Mouse (Mus musculus) neural tube, embryonic 11.5 days (tissue): ENCODE data around the gene Grin3a. TPM values are rescaled to one million over a fixed set of nuclear protein-coding genes. Genes with fewer than 3 reads are reported as not detected.

Experiments used
- ATAC-seq: fragments of 200-750 bp; cut with Nextera tagmentation; 2 replicates; pipeline ENCODE4 v1.8.0; 2017; ENCODE audit warnings: moderate number of reproducible peaks, mild to moderate bottlenecking, moderate TSS enrichment, moderate library complexity; ENCODE audit not compliant: insufficient read depth, low FRiP score, low TSS enrichment
- DNase-seq: peaks from one replicate; pipeline ENCODE4 v3.0.0-alpha.2; 2015; ENCODE audit warnings: low spot score
- H3K27ac ChIP-seq: fragments of 300-500 bp; sonication (generic); 2 replicates; pipeline ENCODE4 v1.5.1; 2014; ENCODE audit warnings: low read depth, mild to moderate bottlenecking, low read length
- H3K27me3 ChIP-seq: fragments of 300-500 bp; sonication (generic); 2 replicates; pipeline ENCODE4 v1.6.1; 2014; ENCODE audit warnings: mild to moderate bottlenecking, low read length, mixed read lengths; ENCODE audit not compliant: control insufficient read depth, insufficient read depth
- H3K36me3 ChIP-seq: fragments of 300-500 bp; sonication (generic); 2 replicates; pipeline ENCODE4 v1.6.1; 2014; ENCODE audit warnings: mild to moderate bottlenecking, low read length, moderate library complexity, mixed read lengths; ENCODE audit not compliant: control insufficient read depth, insufficient read depth
- H3K4me1 ChIP-seq: fragments of 300-500 bp; sonication (generic); 2 replicates; pipeline ENCODE4 v1.6.1; 2014; ENCODE audit warnings: low read length, mixed read lengths; ENCODE audit not compliant: control insufficient read depth, insufficient read depth
- H3K4me2 ChIP-seq: fragments of 300-500 bp; sonication (generic); 2 replicates; pipeline ENCODE4 v1.6.1; 2014; ENCODE audit warnings: low read depth, mild to moderate bottlenecking, moderate library complexity
- H3K4me3 ChIP-seq: fragments of 300-500 bp; sonication (generic); 2 replicates; pipeline ENCODE4 v1.5.1; 2014; ENCODE audit warnings: low read depth, low read length
- H3K9ac ChIP-seq: fragments of 300-500 bp; sonication (generic); 2 replicates; pipeline ENCODE4 v1.6.1; 2014; ENCODE audit warnings: mild to moderate bottlenecking, low read length
- H3K9me3 ChIP-seq: fragments of 300-500 bp; sonication (generic); 2 replicates; pipeline ENCODE4 v1.6.1; 2016; ENCODE audit warnings: low read length; ENCODE audit not compliant: control insufficient read depth
- WGBS: fragments of 180-500 bp; shearing (Covaris S2); extraction: QIAGEN DNeasy Blood & Tissue Kit; methylation state at CpG from one replicate; pipeline ENCODE4 v1.1.7; 2014; 5-methylcytosine and 5-hydroxymethylcytosine counted together
- polyA plus RNA-seq: library from polyadenylated mRNA; unstranded; fragments of >200 nt; fragmentation: Nextera tagmentation; extraction: Ambion mirVana; gene quantifications from 2 replicates; pipeline ENCODE4 v1.2.1, GENCODE M21; 2014

Grin3a gene
- polyA plus RNA-seq = 2.6 and 2.7 TPM in 2 replicates

GRCm38 (mm10) chr4:49845612-49845985, at the start of gene Grin3a:
Gene Grin3a (minus strand): TSS chr4:49845744.
- 0% methylated on average over 25 of the region's 25 CpGs for WGBS
- Histone ChIP-seq H3K4me1 (0 out of 2 replicates have a peak, but pooled peaks cover 2% of the 10 kb centered on the region), H3K27me3 (peaks cover 31% of the 10 kb centered on the region), H3K4me3 (peak within 1 kb of the TSS; percentile 55), H3K9ac (peak within 1 kb of the TSS; percentile 54), H3K4me2 (peak within 1 kb of the TSS; percentile 96), H3K9me3 (no peaks in the 10 kb centered on the region), H3K36me3 (no peaks in the 10 kb centered on the region), H3K27ac (no peak within 1 kb of the TSS)
- peak; percentile 81 for ATAC-seq
- peak; percentile 81 for DNase-seq

- Histone ChIP-seq H3K4me1 (0 out of 2 replicates have a peak, but pooled peaks cover 2% of the 10 kb centered on the region), H3K27me3 (no peaks in the 10 kb centered on the region), H3K27ac (no peak overlapping the region), H3K4me3 (no peak overlapping the region), H3K36me3 (no peaks in the 10 kb centered on the region), H3K9ac (no peak overlapping the region), H3K9me3 (no peaks in the 10 kb centered on the region), H3K4me2 (no peak overlapping the region)
- peak; percentile 41; the same call in 1 of the 2 replicates for ATAC-seq
- no peak for DNase-seq
- WGBS = 29% methylated on average over 4 of the region's 4 CpGs
Measured at GRCm38 (mm10) chr4:49891835-49892301, 46.3 kb upstream of the Grin3a start.

GRCm38 (mm10) chr4:49877084-49877483, 31.5 kb upstream of the Grin3a start:
- Histone ChIP-seq H3K9me3 (no peaks in the 10 kb centered on the region), H3K27ac (no peak overlapping the region), H3K9ac (no peak overlapping the region), H3K36me3 (no peaks in the 10 kb centered on the region), H3K4me2 (no peak overlapping the region), H3K27me3 (no peaks in the 10 kb centered on the region), H3K4me3 (no peak overlapping the region), H3K4me1 (no peaks in the 10 kb centered on the region)
- DNase-seq = no peak
- no peak for ATAC-seq
- 66% methylated on average over 3 of the region's 3 CpGs for WGBS

GRCm38 (mm10) chr4:49860611-49861010, 15.1 kb upstream of the Grin3a start:
- WGBS = 94% methylated on average over 2 of the region's 2 CpGs
- ATAC-seq (no peak), DNase-seq (no peak)
- no peak overlapping the region for H3K4me2 ChIP-seq
- no peak overlapping the region for H3K4me3 ChIP-seq
- H3K36me3 ChIP-seq = no peaks in the 10 kb centered on the region
- no peak overlapping the region for H3K27ac ChIP-seq
- H3K4me1 ChIP-seq = no peaks in the 10 kb centered on the region
- H3K9me3 ChIP-seq = no peaks in the 10 kb centered on the region
- no peaks in the 10 kb centered on the region for H3K27me3 ChIP-seq
- no peak overlapping the region for H3K9ac ChIP-seq

GRCm38 (mm10) chr4:49844828-49845611, 524 bp downstream of the Grin3a start:
- H3K4me3 ChIP-seq = peak overlapping the region; percentile 55
- peak; percentile 48 for DNase-seq
- no peaks in the 10 kb centered on the region for H3K36me3 ChIP-seq
- H3K27me3 ChIP-seq = peaks cover 31% of the 10 kb centered on the region
- peak overlapping the region; percentile 96 for H3K4me2 ChIP-seq
- no peak overlapping the region for H3K27ac ChIP-seq
- peak overlapping the region; percentile 54 for H3K9ac ChIP-seq
- H3K9me3 ChIP-seq = no peaks in the 10 kb centered on the region
- WGBS = under 1% methylated on average over 63 of the region's 63 CpGs
- peak; percentile 54 for ATAC-seq
- H3K4me1 ChIP-seq = 0 out of 2 replicates have a peak, but pooled peaks cover 2% of the 10 kb centered on the region

GRCm38 (mm10) chr4:49844274-49844827, 1.2 kb downstream of the Grin3a start:
- peaks cover 31% of the 10 kb centered on the region for H3K27me3 ChIP-seq
- H3K36me3 ChIP-seq = no peaks in the 10 kb centered on the region
- peak; percentile 24 for DNase-seq
- H3K9me3 ChIP-seq = no peaks in the 10 kb centered on the region
- no peak overlapping the region; the same call in 1 of the 2 replicates for H3K9ac ChIP-seq
- H3K4me3 ChIP-seq = peak overlapping the region; percentile 55
- peak overlapping the region; percentile 96 for H3K4me2 ChIP-seq
- H3K4me1 ChIP-seq = 0 out of 2 replicates have a peak, but pooled peaks cover 2% of the 10 kb centered on the region
- H3K27ac ChIP-seq = no peak overlapping the region
- peak; percentile 42 for ATAC-seq
- 4% methylated on average over 29 of the region's 33 CpGs for whole genome bisulfite sequencing

- H3K9me3 ChIP-seq = no peaks in the 10 kb centered on the region
- H3K4me1 ChIP-seq = 0 out of 2 replicates have a peak, but pooled peaks cover 2% of the 10 kb centered on the region
- H3K27me3 ChIP-seq = peaks cover 31% of the 10 kb centered on the region
- ATAC-seq (no peak), DNase-seq (peak; percentile 12)
- H3K4me3 ChIP-seq = no peak overlapping the region
- no peak overlapping the region for H3K27ac ChIP-seq
- WGBS = 29% methylated on average over 6 of the region's 6 CpGs
- H3K4me2 ChIP-seq = no peak overlapping the region; the same call in 1 of the 2 replicates
- no peaks in the 10 kb centered on the region for H3K36me3 ChIP-seq
- no peak overlapping the region for H3K9ac ChIP-seq
Measured at GRCm38 (mm10) chr4:49843787-49844186, 1.8 kb downstream of the Grin3a start.

- H3K9ac ChIP-seq = no peak overlapping the region
- no peaks in the 10 kb centered on the region for H3K27me3 ChIP-seq
- no peaks in the 10 kb centered on the region for H3K9me3 ChIP-seq
- H3K4me1 ChIP-seq = no peaks in the 10 kb centered on the region
- H3K4me3 ChIP-seq = no peak overlapping the region
- no peak for ATAC-seq
- H3K27ac ChIP-seq = no peak overlapping the region
- DNase-seq = no peak
- no peak overlapping the region for H3K4me2 ChIP-seq
- H3K36me3 ChIP-seq = no peaks in the 10 kb centered on the region
Measured at GRCm38 (mm10) chr4:49832035-49832434, 13.5 kb downstream of the Grin3a start.
